Mouse (Mus musculus) layer of hippocampus, adult 9-11 months (tissue): ENCODE results near the gene Calm4.
"Not testable (repeated sequence)": the region's sequence is repeated elsewhere in the genome, so short reads cannot be mapped to it uniquely, and the experiment has no call there.

Experiments
- DNase-seq: peaks from one replicate; pipeline ENCODE4 v3.0.0; 2022

Calm4 gene

DNA sequence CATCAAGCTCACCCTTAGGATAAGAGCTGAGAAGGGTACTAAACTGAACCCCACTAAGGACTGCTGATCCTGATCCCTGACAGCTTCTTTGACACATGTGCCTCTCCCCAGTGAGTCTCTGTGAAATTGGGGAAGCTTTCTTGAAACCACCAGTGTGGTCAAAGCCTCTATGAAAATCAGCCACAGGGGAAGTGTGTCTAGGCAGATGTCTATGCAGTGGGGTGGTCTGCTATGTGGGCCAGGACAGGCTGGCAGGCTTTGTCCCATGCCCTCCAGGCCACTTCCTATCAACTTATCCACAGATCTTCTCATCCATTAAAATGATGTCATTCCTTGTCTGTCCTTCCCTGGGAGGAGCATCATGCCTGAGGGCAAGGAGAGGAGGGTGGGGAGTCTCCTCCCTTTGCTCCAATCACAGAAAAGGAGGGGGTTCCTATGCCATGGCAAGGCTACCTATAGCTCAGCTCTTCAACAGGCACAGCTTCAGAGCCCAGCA, at the start of gene Calm4:
Calm4 (plus strand) TSS at position 446 of the 496 bp plus-strand sequence.
- DNase-seq: not testable (repeated sequence)

DNA sequence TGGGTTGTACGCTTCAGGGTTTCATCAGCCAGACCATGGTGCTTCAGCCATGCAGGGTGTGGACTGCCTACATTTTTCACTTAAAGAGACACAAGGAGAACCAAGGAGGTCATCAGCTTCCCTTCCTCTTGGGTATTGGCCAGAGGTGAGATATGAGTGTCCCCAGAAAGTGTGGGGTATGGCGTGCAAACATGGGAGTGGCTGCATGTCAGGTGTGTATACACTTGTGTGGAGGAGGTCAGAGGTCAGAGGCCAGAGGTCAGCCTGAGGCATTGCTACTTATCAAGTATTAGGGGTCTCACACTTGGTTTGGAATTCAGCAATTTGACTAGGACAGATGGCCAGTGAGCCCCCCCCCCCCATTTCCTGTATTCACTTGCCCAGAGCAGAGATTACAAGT, 49.0 kb upstream of the Calm4 start:
- no peak for DNase-seq

GRCm38 (mm10) chr13:3789531-3789930, 48.0 kb upstream of the Calm4 start:
- no peak for DNase-seq

GRCm38 (mm10) chr13:3796649-3797048, 40.9 kb upstream of the Calm4 start:
- no peak for DNase-seq

DNA sequence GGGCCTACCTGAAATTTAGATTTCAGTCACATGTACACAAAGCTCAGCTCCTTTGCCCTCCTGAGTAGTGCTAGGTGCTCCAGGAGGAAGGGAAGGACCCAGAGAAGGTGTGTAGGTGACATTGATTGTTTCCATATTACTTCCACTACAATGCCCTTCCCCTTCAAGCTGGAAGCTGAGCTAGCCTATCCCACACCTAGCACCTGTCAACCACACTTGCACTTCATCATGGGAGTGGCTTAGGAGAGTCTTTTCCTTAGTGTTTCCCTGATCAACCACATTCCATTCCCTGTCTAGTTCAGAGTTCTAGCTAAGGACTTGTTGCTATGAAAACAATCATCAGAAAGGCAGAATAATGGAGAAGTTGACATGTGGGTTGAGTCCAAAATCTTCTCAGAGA, 38.8 kb upstream of the Calm4 start:
- DNase-seq: no peak

- DNase-seq: no peak
These were observed 38.2 kb upstream of the Calm4 start for GRCm38 (mm10) chr13:3799386-3799785.

DNA sequence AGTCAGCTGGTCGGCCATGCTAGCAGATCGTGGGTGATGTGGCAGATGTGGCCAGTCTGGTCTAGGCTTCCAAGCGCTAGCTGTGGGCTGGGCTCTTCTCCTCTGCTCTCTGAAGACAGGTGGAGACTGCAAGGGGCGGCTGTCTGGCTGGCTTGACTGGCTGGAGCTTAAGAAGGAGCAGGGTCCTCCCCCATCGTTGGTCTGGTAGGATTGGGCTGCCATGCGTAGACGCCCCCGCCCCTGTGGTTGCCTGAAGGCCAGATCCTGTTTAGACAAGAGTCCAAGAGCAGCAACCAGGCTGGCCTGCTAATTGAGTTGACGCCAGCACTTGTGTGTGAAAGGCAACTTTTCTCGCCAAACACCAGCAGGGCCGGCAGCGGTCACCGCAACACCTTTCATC, 33.4 kb upstream of the Calm4 start, which contains the start of gene Calml3:
Calml3 (minus strand) TSS at position 131 of the 400 bp plus-strand sequence.
- no peak for DNase-seq

DNA sequence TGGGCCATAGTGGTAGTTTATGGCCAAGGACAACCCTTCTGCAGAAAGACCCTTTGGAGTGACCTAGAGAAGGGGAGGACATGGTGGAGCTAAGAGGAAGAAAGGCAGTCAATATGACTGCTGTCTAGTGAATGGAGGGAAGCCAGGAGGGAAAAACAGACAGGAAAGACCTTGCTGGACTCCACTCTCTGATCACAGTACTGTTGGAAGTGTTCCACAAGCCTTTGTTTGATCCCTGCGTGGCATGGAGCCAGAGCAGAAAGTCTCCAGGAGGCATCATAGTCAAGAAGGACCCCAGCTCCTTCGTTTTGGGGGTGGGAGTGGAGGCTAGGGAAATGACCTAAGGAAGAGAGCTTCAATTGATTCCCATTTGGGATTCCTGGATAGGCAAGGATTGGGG, 32.4 kb upstream of the Calm4 start:
- no peak for DNase-seq

DNA sequence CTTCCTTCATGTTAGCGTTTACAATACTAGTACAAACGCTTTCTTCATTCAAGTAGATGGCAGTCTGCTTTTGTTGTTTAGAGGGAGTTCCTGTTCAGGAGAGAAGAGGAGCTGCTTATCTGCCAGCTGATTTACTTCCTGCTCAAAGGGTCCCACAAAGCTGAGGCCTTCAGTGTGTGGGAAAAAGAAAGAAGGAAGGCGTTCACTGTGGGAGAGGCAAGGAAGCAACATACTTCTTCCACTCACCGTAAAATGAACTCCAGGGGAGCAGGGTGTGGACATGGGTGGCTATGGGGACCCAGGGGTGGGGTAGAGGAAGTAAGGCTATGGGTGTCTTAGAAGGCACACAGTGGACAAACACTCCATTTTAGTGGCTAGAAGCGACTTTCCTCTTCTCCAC, 31.9 kb upstream of the Calm4 start:
- no peak for DNase-seq

- no peak for DNase-seq
These were observed 30.3 kb upstream of the Calm4 start for GRCm38 (mm10) chr13:3807131-3807827.

DNA sequence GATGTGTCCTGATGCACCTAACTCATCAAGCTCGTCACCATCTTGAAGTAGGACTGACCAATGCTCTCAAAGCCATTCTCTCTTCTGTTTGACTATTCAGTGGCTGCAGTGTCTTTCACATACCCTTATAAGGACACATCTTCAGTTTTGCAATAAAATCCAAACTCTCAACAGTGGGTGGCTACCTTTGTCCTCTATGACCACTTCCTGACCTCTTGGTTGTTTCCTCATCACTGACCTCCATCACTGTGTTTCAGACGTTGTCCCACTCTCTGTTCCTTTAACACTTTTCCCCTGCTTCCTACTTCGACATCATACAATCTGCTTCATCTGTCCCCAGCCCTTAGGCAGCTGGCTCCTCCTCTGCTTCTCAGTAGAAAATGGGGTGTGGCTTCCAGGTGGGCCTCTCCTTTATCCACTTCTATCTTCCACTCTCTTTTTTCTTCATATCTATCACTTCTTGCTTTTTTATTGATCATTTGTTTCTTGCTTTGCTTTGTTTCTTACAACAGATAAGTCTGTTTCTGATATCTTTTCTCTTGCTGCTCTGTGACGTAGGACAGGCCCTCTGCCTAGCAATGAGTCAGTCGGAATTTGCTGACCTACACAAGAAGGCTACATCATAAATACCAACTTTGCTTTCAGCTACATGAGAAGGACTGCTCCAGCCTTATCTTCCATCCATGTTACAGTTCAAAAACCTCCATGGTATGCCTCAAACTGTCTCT, 19.4 kb upstream of the Calm4 start:
- no peak for DNase-seq

GRCm38 (mm10) chr13:3818740-3819076, 18.8 kb upstream of the Calm4 start:
- DNase-seq: no peak

- DNase-seq: no peak
These were observed 15.5 kb upstream of the Calm4 start for GRCm38 (mm10) chr13:3822105-3822504.

DNA sequence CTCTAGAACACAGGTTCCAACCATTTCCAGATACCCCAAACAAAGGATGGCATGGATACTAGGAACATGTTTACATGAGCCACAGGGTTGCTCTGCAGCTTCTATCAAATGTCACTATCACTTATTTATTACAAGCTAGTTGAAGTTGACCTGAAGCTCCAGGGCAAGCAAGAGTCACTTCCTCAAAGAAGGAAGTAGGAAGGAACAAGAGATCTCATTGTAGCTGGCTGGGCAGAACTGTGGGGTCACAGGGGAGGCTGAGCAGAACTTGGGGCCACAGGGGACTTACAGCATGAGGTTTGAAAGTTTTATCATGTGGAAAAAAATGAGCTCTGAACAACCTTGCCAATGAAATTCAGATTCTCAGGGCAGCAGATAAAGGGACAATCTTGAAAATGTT, 11.8 kb upstream of the Calm4 start:
- no peak for DNase-seq

- no peak for DNase-seq
These were observed 6.0 kb upstream of the Calm4 start for GRCm38 (mm10) chr13:3831546-3831945.

DNA sequence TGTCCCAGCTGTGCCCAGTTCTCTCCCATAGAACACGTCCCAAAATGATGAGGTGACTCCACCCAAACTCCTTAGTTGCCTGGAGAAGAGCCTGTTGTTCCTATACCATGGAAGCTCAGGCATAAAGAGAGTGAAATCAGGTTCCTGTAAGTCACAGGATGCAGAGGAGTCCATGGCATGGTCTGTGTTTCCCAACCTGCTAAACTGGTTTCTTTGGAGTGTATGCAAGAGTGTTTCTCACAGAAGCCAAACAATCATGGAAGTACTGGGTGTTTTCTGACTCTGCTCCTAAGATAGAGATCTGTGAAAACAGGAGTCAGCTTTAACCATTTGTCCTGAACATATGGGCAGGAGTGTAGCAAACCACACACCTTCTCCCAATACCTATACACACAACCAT, 5.6 kb upstream of the Calm4 start:
- DNase-seq: no peak

GRCm38 (mm10) chr13:3832450-3832849, 5.1 kb upstream of the Calm4 start:
- DNase-seq: no peak

- DNase-seq: not testable (repeated sequence)
These were observed 3.9 kb upstream of the Calm4 start for GRCm38 (mm10) chr13:3833644-3834043.

GRCm38 (mm10) chr13:3840662-3841061, 3.1 kb downstream of the Calm4 start:
- DNase-seq: not testable (repeated sequence)

DNA sequence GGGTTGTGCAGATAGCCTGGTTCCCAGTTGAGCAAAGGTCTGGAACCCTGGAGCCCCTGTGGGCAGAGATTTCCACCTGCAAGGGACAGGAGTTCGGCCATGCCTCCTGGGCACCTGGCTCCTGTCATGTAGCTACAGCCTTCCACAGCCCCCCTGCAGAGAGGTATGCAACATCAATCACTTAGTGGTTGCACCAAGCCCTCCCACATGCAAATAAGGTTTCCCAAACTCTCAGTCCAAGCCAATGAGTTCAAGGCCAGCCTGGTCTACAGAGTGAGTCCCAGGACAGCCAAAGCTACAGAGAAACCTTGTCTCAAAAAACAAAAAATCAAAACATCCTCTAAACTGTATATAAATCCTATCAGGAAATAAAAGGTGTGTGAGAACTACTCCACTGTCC, 12.8 kb downstream of the Calm4 start:
- no peak for DNase-seq

DNA sequence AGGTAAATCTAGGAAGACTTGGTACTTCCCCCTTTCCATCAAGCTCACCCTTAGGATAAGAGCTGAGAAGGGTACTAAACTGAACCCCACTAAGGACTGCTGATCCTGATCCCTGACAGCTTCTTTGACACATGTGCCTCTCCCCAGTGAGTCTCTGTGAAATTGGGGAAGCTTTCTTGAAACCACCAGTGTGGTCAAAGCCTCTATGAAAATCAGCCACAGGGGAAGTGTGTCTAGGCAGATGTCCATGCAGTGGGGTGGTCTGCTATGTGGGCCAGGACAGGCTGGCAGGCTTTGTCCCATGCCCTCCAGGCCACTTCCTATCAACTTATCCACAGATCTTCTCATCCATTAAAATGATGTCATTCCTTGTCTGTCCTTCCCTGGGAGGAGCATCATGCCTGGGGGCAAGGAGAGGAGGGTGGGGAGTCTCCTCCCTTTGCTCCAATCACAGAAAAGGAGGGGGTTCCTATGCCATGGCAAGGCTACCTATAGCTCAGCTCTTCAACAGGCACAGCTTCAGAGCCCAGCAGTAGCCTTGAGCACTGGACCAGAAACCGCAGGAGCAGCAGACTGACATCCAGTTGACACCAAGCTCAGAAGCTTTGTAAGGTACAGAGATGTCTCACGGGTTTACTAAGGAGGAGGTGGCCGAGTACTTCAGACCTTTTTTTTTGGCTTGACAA, 16.2 kb downstream of the Calm4 start, which contains the start of gene Calm5:
Calm5 (plus strand) TSS at position 526 of the 686 bp plus-strand sequence.
- DNase-seq: not testable (repeated sequence)

- DNase-seq: no peak
These were observed 17.3 kb downstream of the Calm4 start for GRCm38 (mm10) chr13:3854856-3855255.

DNA sequence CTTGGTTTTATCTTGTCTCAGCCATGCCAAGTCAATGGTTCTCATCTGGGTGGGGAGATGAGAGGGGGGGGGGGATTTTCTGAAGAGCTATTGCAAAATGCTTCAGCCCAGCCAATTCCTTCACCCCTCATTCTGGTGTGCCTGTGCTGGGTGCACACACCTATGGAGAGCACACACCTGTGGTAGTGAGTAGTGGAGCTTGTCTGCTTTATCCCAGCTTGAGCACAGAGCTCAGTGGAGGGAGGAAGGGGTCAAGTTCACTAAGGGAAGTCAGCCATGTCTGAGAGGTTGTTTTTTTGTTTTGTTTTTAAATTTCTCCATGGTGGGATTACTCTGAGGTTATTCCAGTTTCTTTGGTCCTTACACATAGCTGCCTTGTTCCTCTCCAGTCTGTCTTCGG, 18.7 kb downstream of the Calm4 start:
- DNase-seq: no peak

DNA sequence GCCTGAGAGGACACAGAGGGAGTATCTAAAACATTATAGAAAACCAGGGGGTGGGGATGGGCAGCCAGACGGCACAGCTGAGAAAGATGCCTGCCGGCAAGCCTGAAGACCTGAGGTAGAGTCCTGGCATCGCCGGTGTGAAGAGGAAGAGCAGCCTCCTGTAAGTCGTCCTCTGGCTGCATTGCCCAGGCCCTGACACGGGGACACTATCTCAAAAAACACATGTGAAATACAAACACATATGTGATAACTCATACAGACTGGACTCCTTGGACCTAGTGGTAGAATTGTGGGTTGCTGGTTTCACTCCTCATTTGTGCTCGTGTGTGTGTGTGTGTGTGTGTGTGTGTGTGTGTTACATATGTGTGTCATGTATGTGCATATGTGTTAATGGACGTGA, 23.7 kb downstream of the Calm4 start:
- DNase-seq: no peak
